Mouse (Mus musculus) Patski (cell line): ENCODE data around the gene Olfr1111. TPM values are rescaled to one million over a fixed set of nuclear protein-coding genes. Genes with fewer than 3 reads are reported as not detected.
"Not testable (repeated sequence)": the region's sequence is repeated elsewhere in the genome, so short reads cannot be mapped to it uniquely, and the experiment has no call there.

Source experiments
- ATAC-seq: fragments of 100-300 bp; one replicate; pipeline ENCODE4 v1.8.0; 2021
- CTCF ChIA-PET: fragments of 350-600 bp; sonication (Branson Sonifier 250); formaldehyde crosslinking; loops from one replicate; lab custom pipeline; 2022; ENCODE audit warnings: inconsistent platforms; lab: Charles Lee
- POLR2A ChIA-PET: fragments of 350-600 bp; sonication (Branson Sonifier 250); formaldehyde crosslinking; loops from one replicate; lab custom pipeline; 2022; ENCODE audit warnings: antibody characterized with exemption, inconsistent platforms; lab: Charles Lee
- DNase-seq: peaks from one replicate; pipeline ENCODE4 v3.0.0-alpha.2; 2011; ENCODE audit warnings: low read depth, low spot score
- H3K27me3 ChIP-seq: fragments of 371-371 bp; one replicate; pipeline ENCODE4 v1.5.1; 2021
- CTCF ChIP-seq: fragments of 100-300 bp; IDR thresholded peaks from one replicate; pipeline ENCODE4 v1.5.1; 2021
- in situ Hi-C: fragments of 300-500 bp; cut with MboI; formaldehyde crosslinking; loops from 3 replicates; pipeline ENCODE4 v1.11.1; 2018; ENCODE audit warnings: low pct_unique_long_range_greater_than_20kb, mixed read lengths
- polyA plus RNA-seq: library from polyadenylated mRNA; unstranded; gene quantifications from one replicate; pipeline ENCODE4 v1.2.3, GENCODE M21; 2021

Olfr1111 gene
- polyA plus RNA-seq, result not detected

DNA sequence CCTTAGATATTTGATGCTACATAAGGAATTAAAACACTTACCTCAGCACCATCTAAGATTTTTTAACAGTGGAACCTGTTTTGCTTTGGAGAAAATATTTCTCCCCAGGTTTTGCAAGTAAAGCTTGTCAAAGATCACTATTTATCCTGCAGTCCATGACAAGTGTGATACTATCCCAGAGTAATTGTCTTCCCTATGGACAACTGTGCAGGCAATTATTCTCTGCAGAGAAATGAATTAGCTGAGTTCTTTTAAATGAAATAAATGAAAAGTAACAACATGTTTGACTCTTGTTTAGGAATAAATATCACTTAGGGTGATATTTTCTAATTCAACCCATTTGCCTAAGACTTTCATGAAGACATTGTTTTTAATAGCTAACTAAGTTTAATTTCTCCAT is at the start of gene Olfr1111:
Gene Olfr1111, minus strand, starts transcription at position 101 of the 400 bp plus-strand sequence.
- POLR2A ChIA-PET, result no interaction called here
- H3K27me3 ChIP-seq, result no peaks in the 10 kb centered on the region
- no peak for DNase-seq
- no peak for TF ChIP-seq CTCF
- ATAC-seq, result no peak
- CTCF ChIA-PET, result no interaction called here
- in situ Hi-C loops, result no loop called here

DNA sequence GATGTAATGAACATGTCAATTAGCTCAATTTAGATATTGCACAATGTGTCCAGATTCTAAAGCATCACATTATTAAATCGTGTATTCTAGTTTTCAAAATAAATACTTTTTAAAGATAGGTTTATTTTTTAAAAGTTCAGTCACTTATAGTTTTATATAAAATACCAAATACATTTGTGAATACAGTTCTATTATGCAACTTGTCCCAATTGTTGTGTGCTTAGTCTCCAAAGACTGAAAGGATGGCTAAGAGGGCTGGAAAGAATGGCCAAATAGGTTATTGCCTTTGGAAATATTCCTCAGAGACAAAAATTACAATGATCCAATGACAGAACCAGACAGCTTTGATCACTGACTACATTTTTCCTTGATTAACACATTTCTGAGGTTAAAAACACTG is 35.1 kb upstream of the Olfr1111 start, which contains the start of gene Olfr1112:
Gene Olfr1112, plus strand, starts transcription at position 301 of the 400 bp plus-strand sequence.
- ChIA-PET POLR2A (no interaction called here), CTCF (no interaction called here)
- in situ Hi-C loops, result no loop called here
- no peak for TF ChIP-seq CTCF
- ATAC-seq, result no peak
- H3K27me3 ChIP-seq, result no peaks in the 10 kb centered on the region
- DNase-seq, result no peak

DNA sequence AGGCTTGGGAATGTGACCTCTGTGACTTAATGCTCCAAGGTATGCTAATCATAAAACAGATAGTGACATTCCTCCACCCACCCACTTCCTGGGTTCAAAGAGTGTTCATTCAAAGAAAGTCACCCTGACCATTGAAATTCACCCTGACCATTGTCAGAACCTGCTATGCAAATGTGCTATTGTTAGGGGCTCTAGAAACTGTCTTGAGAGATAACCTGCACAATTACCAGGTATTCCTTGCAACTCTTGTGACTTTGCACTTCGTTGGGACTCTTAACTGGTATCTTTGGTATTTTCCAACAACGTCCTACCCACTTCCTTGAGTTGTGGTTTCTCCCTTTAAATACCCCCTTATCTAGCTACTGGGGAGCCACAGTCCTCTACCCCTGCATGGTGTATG is 15.3 kb upstream of the Olfr1111 start:
- CTCF ChIA-PET, DNase-seq, POLR2A ChIA-PET, ATAC-seq, H3K27me3 ChIP-seq, in situ Hi-C loops: not testable (repeated sequence)

DNA sequence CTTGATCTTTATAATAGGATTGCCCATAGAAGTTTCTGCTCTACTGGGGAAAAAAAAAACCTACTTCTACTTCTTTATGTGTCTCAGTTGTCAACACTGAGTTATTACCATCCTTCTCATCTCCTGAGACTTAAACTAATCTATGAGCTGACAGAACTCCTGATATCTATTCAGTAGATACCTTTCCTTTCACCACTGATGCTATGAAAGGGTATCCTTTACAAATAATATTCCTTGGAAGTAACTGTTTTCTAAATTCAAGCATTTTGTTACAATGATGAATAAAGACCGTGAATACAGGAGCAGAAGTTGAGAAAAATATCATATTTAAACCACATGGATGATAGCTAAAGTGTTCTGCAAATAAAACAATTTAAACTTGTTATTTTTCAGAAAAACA is 12.2 kb downstream of the Olfr1111 start, which contains the start of gene Olfr1110:
Gene Olfr1110, minus strand, starts transcription at position 101 of the 400 bp plus-strand sequence.
- ATAC-seq (no peak), DNase-seq (no peak)
- no peaks in the 10 kb centered on the region for H3K27me3 ChIP-seq
- CTCF ChIA-PET, result interaction anchor here (1.8 kb wide), 1 partner anchor 9 kb away, joined by 4 read pairs; no protein-coding TSS in a partner anchor
- in situ Hi-C loops, result no loop called here
- POLR2A ChIA-PET, result no interaction called here
- TF ChIP-seq CTCF, result no peak

DNA sequence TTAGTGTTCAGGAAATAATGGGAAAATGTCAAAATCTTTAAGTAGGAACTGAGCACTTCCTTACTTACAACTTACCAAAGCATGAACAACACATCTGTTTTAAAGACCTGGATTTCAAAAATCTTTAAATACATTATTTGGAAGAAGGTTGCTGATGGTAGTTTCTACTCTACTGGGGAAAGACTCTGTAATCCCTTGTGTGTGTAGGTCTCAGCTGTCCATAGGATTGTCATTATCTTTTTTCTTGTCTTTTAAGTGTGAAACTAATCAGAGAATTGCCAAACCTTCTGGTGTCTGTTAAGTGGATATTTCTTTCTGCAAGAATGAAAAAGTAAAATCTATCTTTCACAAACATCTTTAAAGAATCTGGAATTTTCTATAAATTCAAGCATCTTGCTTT is 38.0 kb downstream of the Olfr1111 start, which contains the start of gene Olfr259:
Gene Olfr259, minus strand, starts transcription at position 101 of the 400 bp plus-strand sequence.
- POLR2A ChIA-PET, result no interaction called here
- in situ Hi-C loops, result no loop called here

More for the DNA sequence above, 38.0 kb downstream of the Olfr1111 start, which contains the start of gene Olfr259:
- ATAC-seq, result no peak
- no peak for DNase-seq
- no peaks in the 10 kb centered on the region for H3K27me3 ChIP-seq
- CTCF ChIA-PET, result no interaction called here
- TF ChIP-seq CTCF, result no peak

Other genes starting within 250 kb of the Olfr1111 start
- gene Olfr1098, start 228.1 kb downstream of the Olfr1111 start, polyA plus RNA-seq, result not detected
- gene Olfr1099, start 191.9 kb downstream of the Olfr1111 start, polyA plus RNA-seq, result not detected
- gene Olfr1100, start 172.7 kb downstream of the Olfr1111 start, polyA plus RNA-seq, result not detected
- gene Olfr1101, start 161.4 kb downstream of the Olfr1111 start, polyA plus RNA-seq, result not detected
- gene Olfr1102, start 154.2 kb downstream of the Olfr1111 start, polyA plus RNA-seq, result not detected
- not detected for gene Olfr1104, start 125.5 kb downstream of the Olfr1111 start, polyA plus RNA-seq
- not detected for gene Olfr1105, start 116.1 kb downstream of the Olfr1111 start, polyA plus RNA-seq
- gene Olfr1106, start 100.4 kb downstream of the Olfr1111 start, polyA plus RNA-seq, result not detected
- gene Olfr1107, start 76.8 kb downstream of the Olfr1111 start, polyA plus RNA-seq, result not detected
- not detected for gene Olfr1109, start 56.6 kb downstream of the Olfr1111 start, polyA plus RNA-seq
- gene Olfr259, start 38.1 kb downstream of the Olfr1111 start, polyA plus RNA-seq, result not detected
- not detected for gene Olfr1110, start 12.3 kb downstream of the Olfr1111 start, polyA plus RNA-seq
- not detected for gene Olfr1112, start 35.2 kb upstream of the Olfr1111 start, polyA plus RNA-seq
- gene Olfr1113, start 56.3 kb upstream of the Olfr1111 start, polyA plus RNA-seq, result not detected
- not detected for gene Olfr1115, start 95.4 kb upstream of the Olfr1111 start, polyA plus RNA-seq
- not detected for gene Olfr1116, start 114.9 kb upstream of the Olfr1111 start, polyA plus RNA-seq
- gene Olfr1118, start 155.0 kb upstream of the Olfr1111 start, polyA plus RNA-seq, result not detected
- gene Olfr1120, start 202.2 kb upstream of the Olfr1111 start, polyA plus RNA-seq, result not detected
- not detected for gene Olfr1121, start 217.3 kb upstream of the Olfr1111 start, polyA plus RNA-seq
- not detected for gene Olfr1122, start 233.2 kb upstream of the Olfr1111 start, polyA plus RNA-seq